Mouse (Mus musculus) CH12.LX (cell line): Measurements from ENCODE around the gene Gm20388. TPM values are rescaled to one million over a fixed set of nuclear protein-coding genes. Genes with fewer than 3 reads are reported as not detected.
A peak's percentile ranks its signal among the peaks of the same experiment; 100 is the strongest.

Experiments used
- DNase-seq: peaks from one replicate; pipeline ENCODE4 v3.0.0-alpha.2; 2013; ENCODE audit errors: extremely low read depth
- H3K27ac ChIP-seq: 2 replicates; pipeline ENCODE4 v1.5.1; 2012; ENCODE audit warnings: low read depth, mild to moderate bottlenecking, control low read depth, moderate library complexity; ENCODE audit not compliant: insufficient read depth
- H3K27me3 ChIP-seq: replicated peaks from 2 replicates; pipeline ENCODE3; 2012; ENCODE audit warnings: inconsistent platforms
- H3K36me3 ChIP-seq, 2 experiments: replicated peaks in 1 of 2; 2 replicates each; pipeline versions ENCODE3 to v1.6.1; 2012; ENCODE audit warnings: inconsistent platforms in 1 of 2, low read length in 1 of 2, mild to moderate bottlenecking in 1 of 2, mixed read lengths in 1 of 2, moderate library complexity in 1 of 2; ENCODE audit not compliant: control insufficient read depth in 1 of 2, insufficient read depth in 1 of 2
- H3K4me1 ChIP-seq, 2 experiments: 2 replicates each; pipeline ENCODE4 v1.6.1; 2012; ENCODE audit warnings: inconsistent platforms in 1 of 2, moderate library complexity in 1 of 2; ENCODE audit not compliant: insufficient read depth in 2 of 2, control insufficient read depth in 1 of 2
- H3K4me2 ChIP-seq: 2 replicates; pipeline ENCODE4 v1.6.1; 2012; ENCODE audit warnings: low read depth, mild to moderate bottlenecking, control low read depth; ENCODE audit not compliant: poor library complexity, insufficient read depth, severe bottlenecking
- H3K4me3 ChIP-seq, 3 experiments: fragments of 150-350 bp in 1 of 3; sonication (generic) in 1 of 3; replicated peaks in 1 of 3; 2 replicates each; pipeline versions ENCODE3 to v1.5.1; 2011 to 2012; ENCODE audit warnings: low read depth in 2 of 3, low read length in 2 of 3, mild to moderate bottlenecking in 2 of 3, moderate library complexity in 2 of 3, control low read depth in 1 of 3, improper control_type of control experiment in 1 of 3, inconsistent platforms in 1 of 3, mixed read lengths in 1 of 3; ENCODE audit not compliant: poor library complexity in 1 of 3
- H3K79me2 ChIP-seq: replicated peaks from 2 replicates; pipeline ENCODE4 v1.6.1; 2012; ENCODE audit warnings: mild to moderate bottlenecking, moderate library complexity; ENCODE audit not compliant: control insufficient read depth, poor library complexity, insufficient read depth, severe bottlenecking; ENCODE audit errors: extremely low read depth
- H3K9ac ChIP-seq: 2 replicates; pipeline ENCODE4 v1.6.1; 2012; ENCODE audit warnings: low read depth, mild to moderate bottlenecking, control low read depth, moderate library complexity; ENCODE audit not compliant: insufficient read depth
- H3K9me3 ChIP-seq: replicated peaks from 2 replicates; pipeline ENCODE3; 2012; ENCODE audit warnings: low read length, inconsistent platforms, mixed read lengths
- BHLHE40 ChIP-seq: IDR thresholded peaks from 2 replicates; pipeline ENCODE4 v1.6.1; 2011; ENCODE audit warnings: mild to moderate bottlenecking, low read depth, low read length, improper control_type of control experiment
- CHD1 ChIP-seq: IDR thresholded peaks from 2 replicates; pipeline ENCODE4 v1.6.1; 2012; ENCODE audit warnings: low read depth, low read length, improper control_type of control experiment, inconsistent platforms
- CHD2 ChIP-seq: IDR thresholded peaks from 2 replicates; pipeline ENCODE4 v1.6.1; 2011; ENCODE audit warnings: low read length, improper control_type of control experiment
- CTCF ChIP-seq, 2 experiments: IDR thresholded peaks in 1 of 2; conservative IDR thresholded peaks in 1 of 2; 2 replicates each; pipeline ENCODE4 v1.5.1; 2011 to 2012; ENCODE audit warnings: low read depth in 2 of 2, low read length in 2 of 2, improper control_type of control experiment in 1 of 2, inconsistent platforms in 1 of 2, mild to moderate bottlenecking in 1 of 2, moderate library complexity in 1 of 2
- E2F4 ChIP-seq: IDR thresholded peaks from 2 replicates; pipeline ENCODE4 v1.6.1; 2011; ENCODE audit warnings: low read depth, low read length, improper control_type of control experiment; ENCODE audit not compliant: insufficient replicate concordance
- ELF1 ChIP-seq: IDR thresholded peaks from 2 replicates; pipeline ENCODE4 v1.6.1; 2014; ENCODE audit warnings: low read depth, mild to moderate bottlenecking, inconsistent platforms, low read length, improper control_type of control experiment
- EP300 ChIP-seq: IDR thresholded peaks from 2 replicates; pipeline ENCODE4 v1.6.1; 2011; ENCODE audit warnings: low read length, improper control_type of control experiment
- ETS1 ChIP-seq: conservative IDR thresholded peaks from 2 replicates; pipeline ENCODE4 v1.6.1; 2012; ENCODE audit warnings: low read depth, mild to moderate bottlenecking, inconsistent platforms, low read length, improper control_type of control experiment, moderate library complexity
- GABPA ChIP-seq: IDR thresholded peaks from 2 replicates; pipeline ENCODE4 v1.6.1; 2012; ENCODE audit warnings: low read depth, low read length, improper control_type of control experiment, inconsistent platforms; ENCODE audit not compliant: insufficient replicate concordance
- HCFC1 ChIP-seq: IDR thresholded peaks from 2 replicates; pipeline ENCODE4 v1.6.1; 2012; ENCODE audit warnings: low read depth, mild to moderate bottlenecking, inconsistent platforms, low read length, improper control_type of control experiment
- IRF4 ChIP-seq: IDR thresholded peaks from 2 replicates; pipeline ENCODE4 v1.6.1; 2014; ENCODE audit warnings: low read depth, mild to moderate bottlenecking, inconsistent platforms, low read length, improper control_type of control experiment
- JUN ChIP-seq: IDR thresholded peaks from 2 replicates; pipeline ENCODE4 v1.6.1; 2011; ENCODE audit warnings: low read depth, mild to moderate bottlenecking, low read length, improper control_type of control experiment, moderate library complexity; ENCODE audit not compliant: insufficient read depth
- JUND ChIP-seq: conservative IDR thresholded peaks from 2 replicates; pipeline ENCODE4 v1.6.1; 2011; ENCODE audit warnings: low read depth, low read length, improper control_type of control experiment
- KAT2A ChIP-seq: IDR thresholded peaks from 2 replicates; pipeline ENCODE4 v1.6.1; 2012; ENCODE audit warnings: low read length, improper control_type of control experiment, inconsistent platforms; ENCODE audit not compliant: insufficient replicate concordance
- MAFK ChIP-seq: IDR thresholded peaks from 2 replicates; pipeline ENCODE4 v1.6.1; 2011; ENCODE audit warnings: low read length, improper control_type of control experiment; ENCODE audit not compliant: insufficient replicate concordance
- MAX ChIP-seq: IDR thresholded peaks from 2 replicates; pipeline ENCODE4 v1.6.1; 2011; ENCODE audit warnings: low read length, improper control_type of control experiment
- MAZ ChIP-seq: IDR thresholded peaks from 2 replicates; pipeline ENCODE4 v1.6.1; 2012; ENCODE audit warnings: low read depth, mild to moderate bottlenecking, inconsistent platforms, low read length, improper control_type of control experiment, moderate library complexity
- MEF2A ChIP-seq: IDR thresholded peaks from 2 replicates; pipeline ENCODE4 v1.6.1; 2014; ENCODE audit warnings: low read depth, mild to moderate bottlenecking, inconsistent platforms, low read length, improper control_type of control experiment, borderline replicate concordance
- MXI1 ChIP-seq: IDR thresholded peaks from 2 replicates; pipeline ENCODE4 v1.6.1; 2011; ENCODE audit warnings: mild to moderate bottlenecking, low read depth, low read length, improper control_type of control experiment
- MYC ChIP-seq: IDR thresholded peaks from 2 replicates; pipeline ENCODE4 v1.6.1; 2011; ENCODE audit warnings: low read depth, mild to moderate bottlenecking, improper control_type of control experiment, low read length
- NELFE ChIP-seq: IDR thresholded peaks from 2 replicates; pipeline ENCODE4 v1.6.1; 2011; ENCODE audit warnings: low read depth, low read length, improper control_type of control experiment
- NRF1 ChIP-seq: IDR thresholded peaks from 2 replicates; pipeline ENCODE4 v1.6.1; 2014; ENCODE audit warnings: low read depth, mild to moderate bottlenecking, inconsistent platforms, low read length, improper control_type of control experiment, moderate library complexity
- PAX5 ChIP-seq: IDR thresholded peaks from 2 replicates; pipeline ENCODE4 v1.6.1; 2012; ENCODE audit warnings: low read length, inconsistent platforms, mixed read lengths
- POLR2A ChIP-seq: IDR thresholded peaks from 2 replicates; pipeline ENCODE4 v1.6.1; 2011; ENCODE audit warnings: low read depth, mild to moderate bottlenecking, improper control_type of control experiment, low read length
- POLR2AphosphoS2 ChIP-seq: IDR thresholded peaks from 2 replicates; pipeline ENCODE4 v1.6.1; 2011; ENCODE audit warnings: low read depth, low read length, improper control_type of control experiment
- RAD21 ChIP-seq: IDR thresholded peaks from 2 replicates; pipeline ENCODE4 v1.6.1; 2011; ENCODE audit warnings: low read depth, mild to moderate bottlenecking, low read length, improper control_type of control experiment, moderate library complexity
- RCOR1 ChIP-seq: conservative IDR thresholded peaks from 2 replicates; pipeline ENCODE4 v1.6.1; 2012; ENCODE audit warnings: low read depth, mild to moderate bottlenecking, inconsistent platforms, low read length, improper control_type of control experiment
- SIN3A ChIP-seq: IDR thresholded peaks from 2 replicates; pipeline ENCODE4 v1.6.1; 2012; ENCODE audit warnings: low read length, improper control_type of control experiment, inconsistent platforms
- SMC3 ChIP-seq: IDR thresholded peaks from 2 replicates; pipeline ENCODE4 v1.6.1; 2011; ENCODE audit warnings: low read depth, low read length, improper control_type of control experiment
- TBP ChIP-seq: conservative IDR thresholded peaks from 2 replicates; pipeline ENCODE4 v1.6.1; 2011; ENCODE audit warnings: low read depth, low read length, improper control_type of control experiment
- TCF12 ChIP-seq: IDR thresholded peaks from 2 replicates; pipeline ENCODE4 v1.6.1; 2014; ENCODE audit warnings: low read depth, mild to moderate bottlenecking, inconsistent platforms, low read length, improper control_type of control experiment
- UBTF ChIP-seq: IDR thresholded peaks from 2 replicates; pipeline ENCODE4 v1.6.1; 2012; ENCODE audit warnings: low read depth, mild to moderate bottlenecking, inconsistent platforms, low read length, improper control_type of control experiment, moderate library complexity
- USF1 ChIP-seq: IDR thresholded peaks from 2 replicates; pipeline ENCODE4 v1.6.1; 2014; ENCODE audit warnings: low read depth, mild to moderate bottlenecking, inconsistent platforms, low read length, improper control_type of control experiment
- USF2 ChIP-seq: conservative IDR thresholded peaks from 2 replicates; pipeline ENCODE4 v1.6.1; 2011; ENCODE audit warnings: low read depth, low read length, improper control_type of control experiment
- ZC3H11A ChIP-seq: IDR thresholded peaks from 2 replicates; pipeline ENCODE4 v1.6.1; 2012; ENCODE audit warnings: low read depth, mild to moderate bottlenecking, inconsistent platforms, low read length, improper control_type of control experiment
- ZKSCAN1 ChIP-seq: IDR thresholded peaks from 2 replicates; pipeline ENCODE4 v1.6.1; 2012; ENCODE audit warnings: low read depth, inconsistent platforms, low read length, improper control_type of control experiment, borderline replicate concordance
- ZMIZ1 ChIP-seq: IDR thresholded peaks from 2 replicates; pipeline ENCODE4 v1.6.1; 2012; ENCODE audit warnings: low read depth, mild to moderate bottlenecking, inconsistent platforms, low read length, improper control_type of control experiment
- ZNF384 ChIP-seq: IDR thresholded peaks from 2 replicates; pipeline ENCODE4 v1.6.1; 2012; ENCODE audit warnings: low read depth, low read length, improper control_type of control experiment, inconsistent platforms
- dilution Hi-C: fragments of 300-500 bp; cut with MboI; formaldehyde crosslinking; loops from 2 replicates; pipeline ENCODE4 v1.14.3; 2020; ENCODE audit warnings: low sequenced_read_pairs; ENCODE audit not compliant: extremely low pct_unique_long_range_greater_than_20kb, extremely low pct_ligation_motif_present
- in situ Hi-C: fragments of 300-500 bp; cut with MboI; formaldehyde crosslinking; loops from 3 replicates; pipeline ENCODE4 v1.14.3; 2019; ENCODE audit warnings: low sequenced_read_pairs, low pct_ligation_motif_present, low pct_unique_long_range_greater_than_20kb, mixed read lengths
- polyA plus RNA-seq: library from polyadenylated mRNA; unstranded; fragments of >175 nt; gene quantifications from 2 replicates; pipeline ENCODE4 v1.2.1, GENCODE M21; 2012; ENCODE audit warnings: low read depth; ENCODE audit not compliant: insufficient read length
- total RNA-seq, 2 experiments: library from RNA; depleted of rRNA; stranded (reverse); fragments of 300-350 nt in 1 of 2; fragments of >200 nt in 1 of 2; gene quantifications; 2 replicates each; pipeline ENCODE4 v1.2.3; 2012 to 2014

Gm20388 gene
- total and polyA plus RNA-seq, 3 experiments = 14.8 to 26.3 (median 22.2) TPM

DNA sequence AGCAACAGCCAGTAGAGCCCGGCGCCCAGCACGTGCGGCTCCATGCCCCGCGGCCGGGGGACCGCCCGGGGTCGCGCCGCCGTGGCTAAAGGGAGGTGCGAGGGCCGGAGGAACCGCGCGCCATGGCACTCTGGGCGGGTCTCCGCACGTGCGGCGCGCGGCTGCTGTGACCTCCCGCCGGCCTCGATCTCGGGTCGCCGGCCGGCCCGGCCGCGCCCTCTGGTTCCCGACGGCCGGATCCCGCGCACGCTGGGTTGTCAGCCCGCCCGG, 2640.3 kb downstream of the Gm20388 start:
- no peak for TF ChIP-seq CTCF (conservative IDR thresholded peaks at IDR 0.05 in 1 of 2, IDR thresholded peaks at IDR 0.05 in 1 of 2; ENCODE audit: low read depth in 2 of 2, low read length in 2 of 2)
- no peak for TF ChIP-seq RCOR1
- 0 out of 2 replicates have a peak, but pooled peaks have one; percentile 42 for TF ChIP-seq ZMIZ1
- no peak for TF ChIP-seq MAZ
- no peak for TF ChIP-seq ETS1
- TF ChIP-seq EP300 = no peak
- TF ChIP-seq POLR2AphosphoS2 = no peak
- no peak for TF ChIP-seq CHD1
- TF ChIP-seq JUN = no peak
- TF ChIP-seq GABPA = no peak
- no peak for TF ChIP-seq ZC3H11A
- TF ChIP-seq MAFK = no peak
- TF ChIP-seq CHD2 = no peak
- no peak for TF ChIP-seq NRF1
- TF ChIP-seq NELFE = no peak; the same call in 1 of the 2 replicates
- no peak for TF ChIP-seq MEF2A
- TF ChIP-seq MYC = no peak
- no peak for TF ChIP-seq ELF1
- peak; percentile 91 for TF ChIP-seq MXI1
- TF ChIP-seq SIN3A = peak; percentile 82
- no peak for TF ChIP-seq IRF4
- TF ChIP-seq TBP = no peak
- peak; percentile 34; the same call in 1 of the 2 replicates for TF ChIP-seq MAX
- no peak for TF ChIP-seq KAT2A
- 0 out of 2 replicates have a peak, but pooled peaks have one; percentile 26 for TF ChIP-seq TCF12
- no peak for TF ChIP-seq PAX5
- no peak for TF ChIP-seq HCFC1
- TF ChIP-seq RAD21 = no peak
- TF ChIP-seq USF1 = no peak
- TF ChIP-seq E2F4 = no peak
- TF ChIP-seq USF2 = no peak
- TF ChIP-seq BHLHE40 = peak; percentile 93
- TF ChIP-seq SMC3 = no peak
- no peak for TF ChIP-seq POLR2A
- no peak for TF ChIP-seq ZNF384
- no peak for TF ChIP-seq JUND
- peak; percentile 85 for TF ChIP-seq UBTF
- no peak for TF ChIP-seq ZKSCAN1
- DNase-seq = no peak

More for the DNA sequence above, 2640.3 kb downstream of the Gm20388 start:
- no peak overlapping the region for H3K4me2 ChIP-seq
- H3K27me3 ChIP-seq = no peaks in the 10 kb centered on the region
- H3K27ac ChIP-seq = peak overlapping the region; percentile 53
- peak overlapping the region; percentile 69 to 86 (median 82) for H3K4me3 ChIP-seq
- H3K9me3 ChIP-seq = no peaks in the 10 kb centered on the region
- in situ Hi-C loops = no loop called here
- H3K4me1 ChIP-seq = peaks cover 12 to 42% of the 10 kb centered on the region in 2 experiments
- dilution Hi-C loops = no loop called here
- H3K9ac ChIP-seq = peak overlapping the region; percentile 31
- peaks cover 0 to 4% of the 10 kb centered on the region in 2 experiments for H3K36me3 ChIP-seq
- peaks cover 22% of the 10 kb centered on the region for H3K79me2 ChIP-seq
